Mouse (Mus musculus): ENCODE data around the gene Ubc. TPM values are rescaled to one million over a fixed set of nuclear protein-coding genes. Genes with fewer than 3 reads are reported as not detected.

Ubc gene
- total RNA-seq, 2 experiments from 2014 or later, result 754 to 818 TPM

DNA sequence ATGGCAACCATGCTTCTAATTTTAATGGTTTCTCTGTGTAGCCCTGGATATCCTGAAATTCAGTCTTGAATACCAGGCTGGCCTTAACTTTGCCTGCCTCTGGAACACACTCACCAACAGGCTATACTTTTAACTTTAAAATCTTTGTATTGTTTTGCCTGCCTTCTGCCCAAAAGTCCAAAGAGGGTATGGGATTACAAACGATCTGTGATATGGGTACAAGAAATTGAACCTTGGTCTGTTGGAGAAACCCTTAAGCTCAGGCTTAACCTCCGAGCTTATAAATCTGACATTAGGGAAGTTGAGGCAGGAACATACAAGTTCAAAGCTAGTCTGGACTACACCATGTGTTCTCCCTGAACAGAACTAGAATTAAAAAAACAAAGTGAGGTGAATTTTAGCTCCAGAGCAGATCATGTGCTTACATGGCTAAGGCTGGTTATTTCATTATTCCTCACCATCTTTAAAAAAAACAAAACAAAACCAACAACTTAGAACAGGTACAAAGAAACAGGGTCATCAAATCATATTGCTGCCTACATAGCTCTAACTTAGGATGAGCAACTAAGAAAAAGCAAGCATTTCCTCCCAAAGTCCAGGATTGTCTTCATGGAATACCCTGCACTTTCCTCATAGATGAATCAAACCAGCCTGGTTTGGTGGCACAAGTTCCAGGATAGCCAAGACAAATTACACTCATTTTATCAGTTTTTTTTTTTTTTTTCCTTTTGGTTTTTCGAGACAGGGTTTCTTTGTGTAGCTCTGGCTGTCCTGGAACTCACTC is 6.2 kb downstream of the Ubc start:
- DNase-seq (ENCODE audit: low spot score in 2 of 2), result no peak

DNA sequence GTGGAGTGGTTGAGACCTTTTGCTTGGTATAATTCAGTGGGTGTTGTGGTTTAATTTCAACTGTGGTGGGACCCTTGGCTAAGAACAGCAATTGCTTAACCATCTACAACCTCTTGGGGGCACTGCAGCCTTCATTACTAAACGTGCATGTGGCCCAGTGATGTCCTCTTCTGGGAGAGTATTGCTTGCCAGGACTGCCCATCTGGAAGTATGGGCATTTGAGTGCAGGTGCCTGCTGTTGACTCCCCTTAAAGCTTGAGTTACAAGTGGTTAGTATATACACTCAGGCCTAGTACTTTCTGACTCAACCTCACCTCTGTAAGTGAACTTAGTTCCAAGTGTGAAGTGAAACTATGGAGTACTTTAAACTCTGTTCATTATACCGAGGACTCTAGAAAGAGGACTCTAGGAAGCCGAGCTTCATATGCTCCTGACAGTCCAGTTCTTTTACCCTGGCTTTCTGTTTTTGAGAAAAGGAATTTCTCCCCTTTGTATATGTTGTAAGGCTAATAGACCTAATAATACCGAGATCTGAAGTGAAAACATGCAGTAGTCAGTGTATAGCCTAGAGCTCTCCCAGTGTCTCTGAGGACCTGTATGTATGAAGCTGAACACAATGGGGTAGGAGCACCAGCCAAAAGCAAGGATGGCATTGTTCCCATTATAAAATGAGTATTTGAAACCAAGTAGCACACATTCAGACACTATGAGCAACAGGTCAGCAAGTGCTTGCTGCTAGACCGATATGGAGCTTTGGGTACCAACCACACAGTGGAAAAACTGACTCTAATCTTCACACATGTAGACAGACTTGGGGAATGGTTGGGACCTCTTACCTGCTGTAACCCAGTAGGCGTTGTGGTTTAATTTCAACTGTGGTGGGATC is 7.1 kb downstream of the Ubc start:
- peak in 1 of 2 experiments; percentile 74 for DNase-seq (ENCODE audit: low spot score in 2 of 2)

DNA sequence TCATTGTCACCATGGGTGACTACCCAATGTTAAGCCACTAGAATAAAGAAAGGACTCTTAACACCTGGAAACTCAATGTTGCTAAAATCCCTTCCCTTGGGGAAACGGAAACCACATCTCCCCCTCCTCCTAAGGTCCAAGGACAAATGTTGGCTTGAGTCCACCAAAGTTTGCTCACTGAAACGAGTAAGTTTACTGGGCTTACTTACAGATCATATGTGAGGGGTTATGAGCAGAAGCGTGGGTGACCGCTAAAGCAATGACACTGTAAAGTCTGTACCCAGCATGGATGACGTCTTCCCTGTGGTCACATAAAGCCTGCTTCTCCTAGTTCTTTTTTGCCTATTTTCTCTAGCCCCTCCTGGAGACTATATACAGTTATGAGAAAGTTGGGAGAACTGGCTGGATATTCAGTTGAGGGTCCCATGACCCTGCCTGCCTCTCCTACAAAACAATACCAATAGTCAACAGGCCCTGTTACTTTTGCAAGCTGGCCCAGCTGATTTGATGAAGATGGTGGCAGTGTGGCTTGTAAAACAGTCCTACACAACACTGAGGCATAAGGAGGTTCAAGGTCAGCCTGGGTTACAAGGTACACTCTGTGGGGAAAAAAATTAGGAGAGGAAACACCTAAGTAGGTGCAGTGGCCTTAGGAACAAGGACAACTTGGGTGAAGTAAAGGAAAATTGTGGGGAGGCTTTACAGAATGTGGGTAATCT is 7.9 kb downstream of the Ubc start:
- no peak for DNase-seq (ENCODE audit: low spot score in 2 of 2)

DNA sequence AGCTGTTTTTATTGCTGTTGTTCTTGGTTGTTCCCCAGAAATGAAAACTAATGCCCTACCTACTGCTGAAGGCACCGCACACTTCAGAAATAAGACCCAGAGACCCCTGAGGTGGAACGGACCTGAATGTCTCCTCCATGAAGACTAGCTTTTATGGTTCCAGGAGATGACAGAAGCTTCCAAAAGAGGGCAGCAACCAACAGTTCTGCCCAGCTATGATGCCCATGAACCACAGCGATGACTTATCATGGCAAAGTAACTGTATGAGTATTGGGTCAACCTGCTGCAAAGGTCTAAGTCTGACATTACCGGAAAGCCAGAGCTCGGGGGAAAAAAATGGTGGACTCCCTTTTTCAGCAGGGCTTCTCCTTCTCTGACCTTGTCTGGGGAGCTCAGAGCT is 11.1 kb downstream of the Ubc start:
- no peak for DNase-seq (ENCODE audit: low spot score in 2 of 2)

DNA sequence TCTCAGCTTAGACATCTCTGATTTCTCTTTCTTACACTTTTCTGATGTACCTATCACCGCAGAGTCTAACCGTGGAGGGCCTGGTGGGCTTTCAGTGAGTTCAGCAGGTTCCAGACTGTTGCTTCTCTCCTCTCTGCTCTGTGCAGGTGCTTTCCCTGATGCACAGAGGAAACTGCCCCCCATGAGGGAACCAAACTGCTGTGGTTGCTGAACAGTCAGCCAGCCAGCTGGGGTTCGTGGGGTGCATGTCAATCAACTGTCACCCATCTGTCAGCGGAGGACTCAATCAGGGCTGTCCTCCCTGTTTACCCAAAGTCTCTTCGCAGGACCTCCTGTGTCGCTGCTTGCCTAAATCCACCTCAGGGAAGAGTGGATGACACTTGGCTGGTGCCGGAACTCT is 12.8 kb downstream of the Ubc start:
- no peak for DNase-seq (ENCODE audit: low spot score in 2 of 2)

DNA sequence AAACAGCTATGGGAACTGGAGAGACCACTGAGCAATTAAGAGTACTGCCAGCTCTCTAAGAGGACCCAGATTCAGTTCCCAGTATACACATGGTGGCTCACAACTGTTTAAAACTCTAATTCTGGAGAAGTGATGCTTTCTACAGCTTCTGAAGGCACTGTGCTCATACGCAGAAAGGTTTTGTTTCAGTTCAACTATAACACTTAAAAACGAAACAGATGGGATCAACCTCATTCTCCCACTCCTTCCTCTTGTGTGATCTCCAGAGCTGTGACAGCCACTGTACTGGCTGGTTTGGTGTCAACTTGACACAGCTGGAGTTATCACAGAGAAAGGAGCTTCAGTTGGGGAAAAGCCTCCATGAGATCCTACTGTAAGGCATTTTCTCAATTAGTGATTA is 14.1 kb downstream of the Ubc start:
- DNase-seq (ENCODE audit: low spot score in 2 of 2), result no peak

DNA sequence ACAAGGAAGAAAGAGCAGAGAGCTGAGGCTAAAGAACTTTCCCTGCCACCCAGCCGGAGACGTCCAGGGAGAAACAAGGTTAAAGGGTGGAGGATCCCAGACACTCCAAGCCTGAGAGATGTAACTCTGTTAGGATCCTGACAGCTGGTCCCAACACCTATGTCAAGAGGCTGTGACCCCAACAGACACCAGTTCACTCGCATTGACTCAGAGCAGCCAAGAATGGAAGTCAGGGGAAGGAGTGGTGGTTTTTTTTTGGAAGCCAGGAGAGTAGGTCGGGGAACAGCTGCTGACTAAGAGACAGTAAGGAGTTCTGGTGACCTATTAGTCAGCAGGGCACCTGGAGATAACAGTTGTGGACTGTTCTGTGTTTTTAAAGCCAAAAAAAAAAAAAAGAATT is 18.0 kb downstream of the Ubc start:
- DNase-seq (ENCODE audit: low spot score in 2 of 2), result no peak

DNA sequence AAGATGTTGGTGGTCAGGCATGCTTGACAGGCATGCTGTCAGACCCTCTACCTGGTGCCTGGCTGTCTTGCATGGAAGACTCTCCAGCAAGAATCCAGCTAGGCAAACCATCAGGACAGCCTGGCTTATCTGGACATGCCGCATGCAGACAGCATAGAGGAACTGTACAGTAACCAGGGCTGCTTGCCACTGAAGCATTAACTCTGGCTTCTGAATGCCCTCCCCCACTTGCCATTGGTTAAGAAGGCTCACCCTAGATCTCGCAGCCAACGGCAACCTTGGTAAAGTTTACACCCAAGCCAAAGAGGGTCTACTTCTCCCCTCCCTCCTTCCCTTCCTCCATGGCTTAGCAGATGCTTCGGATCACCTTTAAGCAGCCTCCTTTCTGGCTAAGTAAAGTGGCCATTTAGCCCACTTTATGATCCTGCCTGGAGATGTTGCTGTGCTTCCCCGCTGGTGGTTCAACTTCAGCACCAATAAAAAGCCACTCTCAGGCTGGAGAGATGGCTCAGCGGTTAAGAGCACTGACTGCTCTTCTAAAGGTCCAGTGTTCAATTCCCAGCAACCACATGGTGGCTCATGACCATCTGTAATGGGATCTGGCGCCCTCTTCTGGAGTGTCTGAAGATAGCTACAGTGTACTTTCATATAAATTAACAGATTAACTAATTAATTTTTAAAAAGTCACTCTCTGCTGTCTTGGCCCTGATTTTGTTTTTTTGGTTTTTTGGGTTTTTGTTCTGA is 18.9 kb downstream of the Ubc start:
- no peak for DNase-seq (ENCODE audit: low spot score in 2 of 2)

DNA sequence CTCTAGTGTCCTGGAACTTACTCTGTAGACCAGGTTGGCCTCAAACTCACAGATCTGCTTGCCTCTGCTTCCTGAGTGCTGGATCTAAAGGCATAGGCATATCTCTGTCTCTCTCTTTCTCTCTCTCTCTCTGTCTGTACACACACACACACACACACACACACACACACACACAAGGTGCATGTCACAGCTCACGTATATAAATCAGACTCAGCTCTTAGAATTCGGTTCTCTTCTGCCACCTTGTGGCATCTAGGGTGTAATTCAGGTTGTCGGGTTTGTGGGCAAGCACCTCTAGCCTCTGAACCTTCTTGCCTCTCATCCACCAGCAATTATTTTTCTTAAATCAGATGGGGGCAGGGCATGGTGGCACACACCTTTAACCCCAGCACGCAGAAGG is 21.4 kb downstream of the Ubc start:
- DNase-seq (ENCODE audit: low spot score in 2 of 2), result peak in 1 of 2 experiments; percentile 87

DNA sequence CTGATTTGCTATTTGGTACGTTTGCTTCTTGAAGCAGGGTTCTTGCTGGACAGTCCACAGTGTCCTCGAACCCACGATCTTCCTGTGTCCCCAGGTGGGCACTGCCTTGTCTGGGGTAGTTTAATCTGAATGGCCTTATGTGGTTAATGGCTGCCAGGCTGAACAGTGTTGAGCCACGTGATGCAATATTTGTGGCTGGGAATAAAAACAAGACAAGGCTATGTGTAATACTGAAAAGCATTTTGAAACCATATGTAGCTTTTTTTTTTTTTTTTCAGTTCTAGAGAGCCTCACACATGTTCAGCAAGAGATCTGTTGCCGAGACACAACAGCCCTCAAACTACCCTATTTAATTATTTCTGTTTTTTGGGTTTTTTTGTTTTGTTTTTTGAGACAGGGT is 21.8 kb downstream of the Ubc start:
- DNase-seq (ENCODE audit: low spot score in 2 of 2), result no peak

DNA sequence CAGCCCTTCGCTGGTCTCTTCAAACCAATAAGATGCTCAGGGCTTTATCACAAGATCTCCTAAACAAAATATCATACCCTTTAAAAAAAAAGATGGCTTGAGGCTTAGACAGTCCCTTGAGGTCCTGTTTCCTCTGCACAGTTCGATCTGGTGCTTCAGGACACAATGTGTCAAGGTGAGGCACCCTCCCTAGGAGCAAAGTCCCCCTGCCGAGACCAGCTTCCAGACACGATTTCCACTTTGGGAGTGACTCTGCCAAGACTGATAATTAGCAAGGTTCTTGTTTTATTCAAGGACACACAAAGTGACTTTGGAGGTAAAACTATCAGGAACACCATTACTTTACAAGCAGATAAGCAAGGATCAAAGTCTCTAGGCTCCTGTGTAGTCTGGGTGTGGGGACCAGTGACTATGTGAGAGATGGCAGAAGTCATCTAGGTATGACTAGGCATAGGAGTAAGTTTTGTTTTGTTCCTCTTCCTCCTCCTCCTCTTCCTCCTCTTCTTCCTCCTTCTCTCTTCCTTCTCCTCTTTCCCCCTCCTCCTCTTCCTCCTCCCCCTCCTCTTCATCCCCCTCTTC is 25.1 kb downstream of the Ubc start:
- no peak for DNase-seq (ENCODE audit: low spot score in 2 of 2)

DNA sequence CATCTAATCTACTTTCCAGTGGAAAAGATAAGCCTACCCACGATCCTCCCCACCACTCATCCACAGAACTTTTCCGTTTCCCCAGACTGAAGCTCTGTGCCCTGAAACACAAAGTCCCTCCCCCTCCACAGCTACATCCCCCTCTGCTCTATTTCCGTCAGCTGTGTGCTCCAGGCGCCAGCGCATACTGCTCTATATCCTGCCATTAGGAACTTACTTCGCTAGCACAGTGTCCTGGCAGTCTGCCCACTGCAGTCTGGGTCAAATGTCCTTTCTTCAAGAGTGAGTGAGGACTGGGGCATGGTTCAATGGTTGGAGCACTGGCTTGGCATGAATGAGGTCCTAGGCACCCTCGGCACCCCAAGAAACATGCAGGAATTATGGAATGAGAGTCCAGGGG is 26.1 kb downstream of the Ubc start:
- no peak for DNase-seq (ENCODE audit: low spot score in 2 of 2)

DNA sequence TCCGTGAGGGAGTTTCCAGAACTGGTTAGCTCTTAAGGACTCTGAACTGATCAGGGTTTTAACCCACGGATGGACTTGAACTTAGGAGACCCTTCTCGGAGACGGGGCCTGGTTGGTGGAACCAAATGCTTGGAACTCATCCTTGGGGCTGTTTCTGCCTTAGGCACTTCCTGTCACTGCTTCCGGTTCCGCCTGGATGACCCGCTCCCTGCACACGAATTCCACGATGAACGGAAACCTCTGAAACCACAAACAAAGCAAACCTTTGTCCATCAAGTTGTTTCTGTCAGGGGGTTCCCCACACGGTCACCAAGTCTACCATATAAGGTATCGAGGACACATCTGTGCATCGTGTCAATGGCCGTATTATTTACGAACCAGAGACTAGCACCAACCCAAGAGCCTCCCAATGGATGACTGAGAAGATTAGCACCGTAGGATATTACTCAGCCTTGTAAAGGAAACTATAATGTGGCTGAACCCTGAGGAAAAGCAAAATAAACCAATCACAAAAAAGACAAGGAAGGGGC is 29.0 kb downstream of the Ubc start:
- DNase-seq (ENCODE audit: low spot score in 2 of 2), result no peak

DNA sequence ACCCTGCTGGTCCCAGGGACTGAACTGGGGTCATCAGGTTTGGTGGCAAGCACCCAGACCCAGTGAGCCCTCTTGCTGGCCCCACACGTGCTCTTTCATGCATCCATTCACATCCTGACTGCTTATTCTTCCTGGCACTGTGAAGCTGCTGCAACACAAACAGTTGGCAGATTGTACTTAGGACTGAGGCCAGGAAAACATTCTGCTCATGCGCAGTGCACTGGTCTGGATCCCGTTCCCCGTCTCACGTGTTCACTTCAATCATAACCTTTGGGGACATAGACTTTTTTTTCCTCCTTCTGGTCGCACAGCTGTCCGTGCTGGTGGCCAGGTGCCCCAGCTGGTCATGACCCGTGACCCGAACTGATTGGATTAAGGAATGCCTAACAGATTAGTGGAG is 29.4 kb downstream of the Ubc start:
- peak in 1 of 2 experiments; percentile 65 for DNase-seq (ENCODE audit: low spot score in 2 of 2)

DNA sequence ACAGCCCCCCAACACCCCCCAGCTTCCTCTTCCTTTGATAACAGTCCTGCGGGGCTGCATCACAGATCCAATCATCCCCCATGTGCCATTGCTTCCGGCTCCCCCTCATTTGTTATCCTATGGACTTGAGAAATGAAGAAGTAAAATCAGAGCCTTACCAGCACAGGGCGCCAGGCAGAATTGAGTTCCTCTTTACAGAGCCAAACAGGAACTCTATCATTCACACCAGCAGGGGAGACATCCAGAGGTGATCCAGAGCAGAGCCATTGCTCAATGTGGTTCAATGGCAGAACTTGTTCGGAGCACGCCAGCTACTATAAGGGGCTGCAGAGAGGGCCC is 31.8 kb downstream of the Ubc start:
- no peak for DNase-seq (ENCODE audit: low spot score in 2 of 2)

DNA sequence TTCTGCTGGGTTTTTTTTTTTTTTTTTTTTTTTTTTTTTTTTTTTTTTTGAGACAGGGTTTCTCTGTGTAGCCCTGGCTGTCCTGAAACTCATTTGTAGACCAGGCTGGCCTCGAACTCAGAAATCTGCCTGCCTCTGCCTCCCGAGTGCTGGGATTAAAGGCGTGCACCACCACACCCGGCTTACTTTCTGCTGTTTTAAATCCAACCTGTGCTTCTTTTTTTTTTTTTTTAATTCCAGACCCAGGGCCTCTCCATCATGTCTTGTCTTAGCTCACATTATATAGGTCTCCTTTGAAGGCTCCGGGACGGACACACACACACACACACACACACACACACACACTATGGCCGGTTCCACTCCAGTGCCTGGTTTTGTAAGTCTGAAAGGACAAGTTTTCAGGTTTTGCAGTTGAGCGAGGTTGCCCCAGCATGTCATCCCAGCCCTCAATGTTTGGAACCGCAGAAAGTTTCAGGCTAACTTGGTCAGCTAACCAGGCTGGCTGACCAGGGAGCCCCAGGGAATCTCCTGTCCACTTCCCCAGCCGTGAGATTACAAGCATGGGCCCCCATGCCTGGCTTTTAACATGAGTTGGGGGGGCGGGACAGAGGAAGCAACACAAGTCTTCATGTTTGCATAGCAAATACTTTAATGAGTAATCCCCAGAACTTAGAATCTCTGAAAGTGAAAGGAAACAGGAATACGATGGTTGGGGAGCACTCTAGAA is 32.3 kb downstream of the Ubc start:
- no peak for DNase-seq (ENCODE audit: low spot score in 2 of 2)

DNA sequence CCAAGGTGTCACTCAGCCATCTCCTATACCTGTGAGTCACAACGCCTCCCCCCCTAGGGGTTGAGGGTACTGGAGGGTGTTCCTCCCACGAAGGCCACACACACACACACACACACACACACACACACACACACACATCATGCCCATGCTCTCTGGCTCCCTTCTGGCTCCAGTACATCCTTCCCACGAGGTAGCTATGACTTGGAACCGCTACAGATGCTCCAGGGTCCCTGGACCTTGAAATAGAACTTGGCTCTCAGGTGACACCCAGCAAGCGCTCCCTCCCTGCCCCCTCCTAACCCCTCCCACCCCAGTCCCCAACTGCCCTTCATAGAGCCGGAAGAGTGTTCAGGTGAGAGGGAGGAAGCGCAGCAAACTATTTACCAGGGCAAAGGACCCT is 34.4 kb downstream of the Ubc start:
- DNase-seq (ENCODE audit: low spot score in 2 of 2), result no peak

DNA sequence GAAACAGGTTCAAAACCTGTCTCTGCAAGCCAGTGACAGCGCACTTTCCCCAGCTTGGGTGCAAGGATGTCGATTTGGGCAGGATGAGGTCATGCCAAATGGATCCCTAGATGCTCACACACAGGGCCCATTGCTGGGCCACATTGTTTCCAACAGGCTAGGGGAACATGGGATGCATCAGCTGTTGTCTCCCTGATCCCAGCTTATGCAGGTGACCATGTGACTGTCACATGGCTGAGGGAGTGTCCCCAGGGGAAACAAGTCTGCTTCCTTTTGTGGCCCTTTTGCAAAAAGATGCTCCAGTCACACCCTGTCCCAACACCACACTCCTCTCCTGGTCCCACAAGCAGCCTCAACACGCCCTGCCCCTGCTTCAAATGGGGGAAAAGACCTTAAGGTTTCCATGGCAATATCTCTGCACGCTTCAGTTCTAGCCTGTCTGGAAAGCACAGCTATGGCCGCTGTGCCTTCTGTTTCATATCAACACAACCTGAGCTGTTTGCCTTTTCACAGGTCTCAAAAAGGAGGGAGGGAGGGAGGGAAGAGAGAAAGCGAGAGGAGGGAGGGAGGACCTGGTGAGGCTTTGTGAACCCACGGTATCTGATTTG is 35.0 kb downstream of the Ubc start:
- DNase-seq (ENCODE audit: low spot score in 2 of 2), result no peak

DNA sequence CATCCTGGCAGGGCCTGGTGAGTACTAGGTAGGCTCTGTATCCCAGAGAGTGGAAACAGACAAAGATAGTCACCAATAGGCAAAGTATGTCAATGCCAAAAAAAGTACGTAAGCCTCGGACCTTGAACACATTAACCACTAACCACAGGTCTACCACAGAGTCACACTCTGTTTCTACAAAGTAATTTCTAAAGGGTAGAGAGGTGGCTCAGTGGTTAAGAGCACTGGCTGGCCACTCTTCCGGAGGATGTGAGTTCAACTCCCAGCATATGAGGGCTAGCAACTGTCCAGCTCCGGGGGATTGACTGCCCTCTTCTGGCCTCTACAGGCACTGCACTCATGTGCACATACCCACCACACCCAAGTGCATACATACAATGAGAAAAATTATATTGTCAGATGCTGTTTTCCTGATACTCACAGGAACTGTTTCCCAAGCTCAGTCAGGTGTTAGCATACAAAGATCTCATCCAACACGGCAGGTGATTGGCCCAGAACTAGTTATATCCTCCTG is 37.2 kb downstream of the Ubc start:
- no peak for DNase-seq (ENCODE audit: low spot score in 2 of 2)
